In the genomic region with DNA sequence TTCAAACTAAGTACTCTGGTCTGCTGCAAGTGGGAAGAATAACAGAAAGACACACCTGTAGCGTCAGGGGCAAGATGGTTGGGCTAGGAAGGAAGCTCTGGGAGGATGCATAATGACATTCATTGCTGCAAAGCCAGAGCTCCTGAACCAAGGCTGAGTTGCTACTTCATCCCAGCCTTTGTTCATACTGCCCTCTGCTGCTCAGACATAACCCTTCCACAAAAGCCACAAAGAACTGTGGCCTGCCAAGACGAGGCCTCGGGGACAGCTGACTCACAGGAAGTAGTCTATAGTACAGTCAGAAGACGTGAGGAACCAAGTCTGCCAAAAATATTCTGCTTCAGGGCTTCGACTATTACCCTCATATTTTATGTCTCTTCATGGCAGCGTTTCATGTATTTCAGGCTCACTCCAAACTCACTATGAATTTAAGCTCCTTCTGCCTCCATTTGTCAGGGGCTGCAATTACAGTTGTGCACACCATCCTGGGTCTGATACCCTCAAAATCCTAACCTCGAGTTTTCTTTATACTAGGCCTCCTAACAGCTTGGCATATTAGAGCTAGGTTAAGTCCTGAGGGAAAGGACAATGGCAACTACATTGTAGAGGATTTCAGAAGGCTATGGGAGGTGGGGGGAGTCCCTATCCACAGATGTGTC, we compare ENCODE assay signal across 8 mouse cellular contexts. TPM values are rescaled to one million over a fixed set of nuclear protein-coding genes. Genes with fewer than 3 reads are reported as not detected.
DNase-seq lines count a peak whose midpoint lies in the region; ATAC-seq and TF ChIP-seq lines count a peak whose summit lies in the region.

No protein-coding gene starts in this region.

- ATAC-seq in heart, embryonic 14.5 days (ENCODE audit: insufficient number of reproducible peaks, insufficient read depth, low FRiP score, low read depth) = peak; percentile 79
- peak; percentile 71; the same call in 1 of the 2 replicates for ATAC-seq in liver, embryonic 11.5 days (replicated peaks; ENCODE audit: low FRiP score)

- no peaks in the 10 kb centered on the region for H3K4me1 ChIP-seq in forebrain, embryonic 10.5 days
- peaks cover 0 to 3% of the 10 kb centered on the region in 2 experiments; a peak in 1 of 4 replicates for H3K4me1 ChIP-seq in heart, embryonic 14.5 days (ENCODE audit: control insufficient read depth in 2 of 2, insufficient read depth in 2 of 2, low read length in 2 of 2)
- no peaks in the 10 kb centered on the region for H3K4me1 ChIP-seq in liver, embryonic 11.5 days (replicated peaks; ENCODE audit: control insufficient read depth, insufficient read depth, low read length)

- no peaks in the 10 kb centered on the region for H3K79me3 ChIP-seq in C2C12 (ENCODE audit: low read depth)

- no peak overlapping the region for H3K4me3 ChIP-seq in C2C12 (ENCODE audit: insufficient read depth, poor library complexity, severe bottlenecking)
- no peak overlapping the region for H3K4me3 ChIP-seq in forebrain, embryonic 10.5 days
- H3K4me3 ChIP-seq in heart, embryonic 14.5 days (ENCODE audit: control insufficient read depth in 1 of 2, insufficient read depth in 1 of 2, low read depth in 1 of 2, low read length in 2 of 2) = no peak overlapping the region
- H3K4me3 ChIP-seq in liver, embryonic 11.5 days (ENCODE audit: low read depth, low read length) = no peak overlapping the region

- DNase-seq in brain, embryonic 14.5 days (ENCODE audit: low read depth) = peak; percentile 79
- peak; percentile 50 for DNase-seq in forebrain, embryonic 10.5 days (ENCODE audit: extremely low spot score, low spot score)
- peak; percentile 84 for DNase-seq in kidney, postnatal 10 days
- DNase-seq in liver, embryonic 11.5 days (ENCODE audit: low spot score) = peak; percentile 45
- peak; percentile 67 for DNase-seq in naive thymus-derived CD4-positive, alpha-beta T cell, adult 2 months (ENCODE audit: low read depth)
- DNase-seq in splenic B cell, adult 2 months (ENCODE audit: low read depth, low spot score) = peak; percentile 80

- H3K9me3 ChIP-seq in forebrain, embryonic 10.5 days = no peaks in the 10 kb centered on the region
- H3K9me3 ChIP-seq in heart, embryonic 14.5 days (ENCODE audit: control insufficient read depth, low read length) = no peaks in the 10 kb centered on the region
- H3K9me3 ChIP-seq in liver, embryonic 11.5 days (ENCODE audit: control insufficient read depth, low read length) = no peaks in the 10 kb centered on the region

- H3K27me3 ChIP-seq in C2C12 (ENCODE audit: control insufficient read depth, insufficient read depth, insufficient read length) = no peaks in the 10 kb centered on the region
- H3K27me3 ChIP-seq in forebrain, embryonic 10.5 days (ENCODE audit: poor library complexity, severe bottlenecking) = no peaks in the 10 kb centered on the region
- no peaks in the 10 kb centered on the region for H3K27me3 ChIP-seq in heart, embryonic 14.5 days (ENCODE audit: control insufficient read depth, insufficient read depth, low read length)
- H3K27me3 ChIP-seq in liver, embryonic 11.5 days (replicated peaks; ENCODE audit: control insufficient read depth, insufficient read depth, low read length) = no peaks in the 10 kb centered on the region
- H3K27me3 ChIP-seq in splenic B cell, adult 2 months (ENCODE audit: control insufficient read depth, insufficient read depth, low read length, poor library complexity, severe bottlenecking) = no peaks in the 10 kb centered on the region

- H3K4me2 ChIP-seq in heart, embryonic 14.5 days (ENCODE audit: low read length) = no peak overlapping the region
- no peak overlapping the region for H3K4me2 ChIP-seq in liver, embryonic 11.5 days

- H3K36me3 ChIP-seq in C2C12 (ENCODE audit: control insufficient read depth, insufficient read depth) = no peaks in the 10 kb centered on the region
- H3K36me3 ChIP-seq in forebrain, embryonic 10.5 days (replicated peaks) = peaks cover 6% of the 10 kb centered on the region
- peaks cover 8% of the 10 kb centered on the region for H3K36me3 ChIP-seq in heart, embryonic 14.5 days (ENCODE audit: control insufficient read depth, insufficient read depth, low read length)
- no peaks in the 10 kb centered on the region for H3K36me3 ChIP-seq in liver, embryonic 11.5 days (ENCODE audit: control insufficient read depth, insufficient read depth, low read length)
- no peaks in the 10 kb centered on the region for H3K36me3 ChIP-seq in splenic B cell, adult 2 months (ENCODE audit: control insufficient read depth, insufficient read depth, low read length, poor library complexity, severe bottlenecking)

- peak; percentile 49 for TF ChIP-seq CTCF in C2C12 (IDR thresholded peaks at IDR 0.05; ENCODE audit: control insufficient read depth, insufficient read depth, insufficient read length)
- TF ChIP-seq CTCF in brain, embryonic 14.5 days (IDR thresholded peaks at IDR 0.05; ENCODE audit: borderline replicate concordance, extremely low read depth, insufficient read depth, insufficient read length) = peak; percentile 67; the same call in 1 of the 2 replicates

- H3K9ac ChIP-seq in heart, embryonic 14.5 days (ENCODE audit: low read length) = peak overlapping the region; percentile 30; the same call in 1 of the 2 replicates
- H3K9ac ChIP-seq in liver, embryonic 11.5 days (ENCODE audit: low read depth, low read length) = no peak overlapping the region

- TF ChIP-seq POLR2A in brain, embryonic 14.5 days (IDR thresholded peaks at IDR 0.05; ENCODE audit: borderline replicate concordance, extremely low read depth, insufficient read depth, insufficient read length, poor library complexity, severe bottlenecking) = no peak

- no peak overlapping the region for H3K27ac ChIP-seq in forebrain, embryonic 10.5 days
- no peak overlapping the region for H3K27ac ChIP-seq in heart, embryonic 14.5 days (replicated peaks in 1 of 2; ENCODE audit: control insufficient read depth in 1 of 2, insufficient read depth in 1 of 2, low read depth in 2 of 2, low read length in 2 of 2)
- no peak overlapping the region for H3K27ac ChIP-seq in liver, embryonic 11.5 days (ENCODE audit: low read depth, low read length)

- WGBS in forebrain, embryonic 10.5 days = 35% methylated on average over 7 of the region's 7 CpGs
- 17% methylated on average over 7 of the region's 7 CpGs for WGBS in heart, embryonic 14.5 days
- WGBS in liver, embryonic 11.5 days = 16% methylated on average over 7 of the region's 7 CpGs

- H3ac ChIP-seq in C2C12 (ENCODE audit: control insufficient read depth, insufficient read length, low read depth) = no peak overlapping the region

- no peaks in the 10 kb centered on the region for H3K79me2 ChIP-seq in C2C12 (ENCODE audit: control insufficient read depth, insufficient read depth)

TF ChIP-seq in C2C12, 6 proteins besides CTCF, POLR2A, EP300 and RAD21:
- TF ChIP-seq MAX (IDR thresholded peaks at IDR 0.05) = peak; percentile 11
- TF ChIP-seq MYOD1 (IDR thresholded peaks at IDR 0.05; ENCODE audit: control insufficient read depth, insufficient read length, low read depth) = no peak
- TF ChIP-seq USF1 (IDR thresholded peaks at IDR 0.05; ENCODE audit: low read depth) = no peak

RNA-seq across cellular contexts. Expression of a gene that starts 25.9 kb away (rescaled TPM):
- polyA plus RNA-seq in C2C12 (2012; fragmentation: generic; extraction: Trizol) = 13.7 TPM
- 5.0 and 8.2 TPM in 2 replicates for polyA plus RNA-seq in brain, embryonic 14.5 days (2012; rRNA removed)
- polyA plus RNA-seq in forebrain, embryonic 10.5 days (2016; fragmentation: Nextera tagmentation; extraction: Ambion mirVana) = 28.7 and 30.7 TPM in 2 replicates
- polyA plus RNA-seq in heart, embryonic 14.5 days (2014; fragmentation: Nextera tagmentation; extraction: Ambion mirVana) = 6.2 and 6.5 TPM in 2 replicates
- polyA plus RNA-seq in liver, embryonic 11.5 days (2014; fragmentation: Nextera tagmentation; extraction: Ambion mirVana) = 7.1 and 9.8 TPM in 2 replicates

RNA-seq across cellular contexts. Expression of a gene that starts 38.3 kb away (rescaled TPM):
- polyA plus RNA-seq in C2C12 (2012; fragmentation: generic; extraction: Trizol) = 17.5 TPM
- 31.2 and 34.0 TPM in 2 replicates for polyA plus RNA-seq in brain, embryonic 14.5 days (2012; rRNA removed)
- 53.3 and 55.2 TPM in 2 replicates for polyA plus RNA-seq in forebrain, embryonic 10.5 days (2016; fragmentation: Nextera tagmentation; extraction: Ambion mirVana)
- 44.4 and 45.6 TPM in 2 replicates for polyA plus RNA-seq in heart, embryonic 14.5 days (2014; fragmentation: Nextera tagmentation; extraction: Ambion mirVana)
- 59.6 and 60.0 TPM in 2 replicates for polyA plus RNA-seq in liver, embryonic 11.5 days (2014; fragmentation: Nextera tagmentation; extraction: Ambion mirVana)
